Mouse (Mus musculus): ENCODE measurements around the gene Tnnt3. TPM values are rescaled to one million over a fixed set of nuclear protein-coding genes. Genes with fewer than 3 reads are reported as not detected.

Gene Tnnt3
- total and polyA plus RNA-seq, 2 experiments from 2014 or later: 1.3 to 3.1 TPM

- Histone ChIP-seq H3K9ac (replicated peaks; ENCODE audit: low read length) (no peak overlapping the region), H3K27me3 (ENCODE audit: insufficient read depth, low read length) (no peaks in the 10 kb centered on the region), H3K9me3 (ENCODE audit: low read length) (no peaks in the 10 kb centered on the region), H3K36me3 (ENCODE audit: insufficient read depth, low read length) (no peaks in the 10 kb centered on the region), H3K4me1 (ENCODE audit: insufficient read depth, low read length) (peaks cover 5% of the 10 kb centered on the region), H3K27ac (no peak overlapping the region), H3K4me3 (ENCODE audit: low read length) (no peak overlapping the region), H3K4me2 (ENCODE audit: low read depth, low read length) (no peak overlapping the region)
- DNase-seq (ENCODE audit: low spot score) (no peak), ATAC-seq (no peak)
- WGBS: 81% methylated on average over 5 of the region's 5 CpGs
- TF ChIP-seq CTCF (IDR thresholded peaks at IDR 0.05; ENCODE audit: low read depth): no peak
Measured at GRCm38 (mm10) chr7:142476271-142476670, 22.4 kb upstream of the Tnnt3 start.

GRCm38 (mm10) chr7:142476795-142477452, 21.7 kb upstream of the Tnnt3 start:
- ATAC-seq (no peak), DNase-seq (ENCODE audit: low spot score) (no peak)
- Histone ChIP-seq H3K27ac (no peak overlapping the region), H3K4me1 (ENCODE audit: insufficient read depth, low read length) (peaks cover 3% of the 10 kb centered on the region), H3K9me3 (ENCODE audit: low read length) (no peaks in the 10 kb centered on the region), H3K4me2 (ENCODE audit: low read depth, low read length) (no peak overlapping the region), H3K4me3 (ENCODE audit: low read length) (no peak overlapping the region), H3K9ac (replicated peaks; ENCODE audit: low read length) (no peak overlapping the region), H3K27me3 (ENCODE audit: insufficient read depth, low read length) (no peaks in the 10 kb centered on the region), H3K36me3 (ENCODE audit: insufficient read depth, low read length) (no peaks in the 10 kb centered on the region)
- 60% methylated on average over 13 of the region's 13 CpGs for WGBS
- TF ChIP-seq CTCF (IDR thresholded peaks at IDR 0.05; ENCODE audit: low read depth): no peak

- Histone ChIP-seq H3K36me3 (ENCODE audit: insufficient read depth, low read length) (no peaks in the 10 kb centered on the region), H3K9me3 (ENCODE audit: low read length) (no peaks in the 10 kb centered on the region), H3K27ac (no peak overlapping the region), H3K4me2 (ENCODE audit: low read depth, low read length) (no peak overlapping the region), H3K27me3 (ENCODE audit: insufficient read depth, low read length) (no peaks in the 10 kb centered on the region), H3K4me3 (ENCODE audit: low read length) (no peak overlapping the region), H3K4me1 (ENCODE audit: insufficient read depth, low read length) (no peaks in the 10 kb centered on the region; the same call in 1 of the 2 replicates), H3K9ac (replicated peaks; ENCODE audit: low read length) (no peak overlapping the region)
- no peak for ATAC-seq
- no peak for TF ChIP-seq CTCF (IDR thresholded peaks at IDR 0.05; ENCODE audit: low read depth)
- 92% methylated on average over 6 of the region's 6 CpGs for WGBS
- DNase-seq (ENCODE audit: low spot score): no peak
Measured at GRCm38 (mm10) chr7:142478001-142478400, 20.6 kb upstream of the Tnnt3 start.

GRCm38 (mm10) chr7:142478574-142478973, 20.1 kb upstream of the Tnnt3 start:
- Histone ChIP-seq H3K9me3 (ENCODE audit: low read length) (no peaks in the 10 kb centered on the region), H3K36me3 (ENCODE audit: insufficient read depth, low read length) (no peaks in the 10 kb centered on the region), H3K4me1 (ENCODE audit: insufficient read depth, low read length) (no peaks in the 10 kb centered on the region; the same call in 1 of the 2 replicates), H3K27ac (no peak overlapping the region), H3K4me3 (ENCODE audit: low read length) (no peak overlapping the region), H3K4me2 (ENCODE audit: low read depth, low read length) (no peak overlapping the region), H3K9ac (replicated peaks; ENCODE audit: low read length) (no peak overlapping the region), H3K27me3 (ENCODE audit: insufficient read depth, low read length) (no peaks in the 10 kb centered on the region)
- TF ChIP-seq CTCF (IDR thresholded peaks at IDR 0.05; ENCODE audit: low read depth): no peak
- DNase-seq (ENCODE audit: low spot score) (no peak), ATAC-seq (no peak)
- WGBS: 64% methylated on average over 2 of the region's 2 CpGs

GRCm38 (mm10) chr7:142479307-142479706, 19.3 kb upstream of the Tnnt3 start:
- TF ChIP-seq CTCF (IDR thresholded peaks at IDR 0.05; ENCODE audit: low read depth): no peak

GRCm38 (mm10) chr7:142479886-142480285, 18.8 kb upstream of the Tnnt3 start:
- Histone ChIP-seq H3K9me3 (ENCODE audit: low read length) (no peaks in the 10 kb centered on the region), H3K4me2 (ENCODE audit: low read depth, low read length) (no peak overlapping the region), H3K4me1 (ENCODE audit: insufficient read depth, low read length) (no peaks in the 10 kb centered on the region; the same call in 1 of the 2 replicates), H3K36me3 (ENCODE audit: insufficient read depth, low read length) (no peaks in the 10 kb centered on the region), H3K27me3 (ENCODE audit: insufficient read depth, low read length) (no peaks in the 10 kb centered on the region), H3K4me3 (ENCODE audit: low read length) (no peak overlapping the region), H3K27ac (no peak overlapping the region), H3K9ac (replicated peaks; ENCODE audit: low read length) (no peak overlapping the region)
- DNase-seq (ENCODE audit: low spot score) (no peak), ATAC-seq (no peak)
- 98% methylated on average over 3 of the region's 3 CpGs for WGBS
- no peak for TF ChIP-seq CTCF (IDR thresholded peaks at IDR 0.05; ENCODE audit: low read depth)

More at GRCm38 (mm10) chr7:142479307-142479706, 19.3 kb upstream of the Tnnt3 start:
- H3K4me3 ChIP-seq (ENCODE audit: low read length): no peak overlapping the region
- no peaks in the 10 kb centered on the region for H3K9me3 ChIP-seq (ENCODE audit: low read length)
- H3K27me3 ChIP-seq (ENCODE audit: insufficient read depth, low read length): no peaks in the 10 kb centered on the region
- no peaks in the 10 kb centered on the region for H3K36me3 ChIP-seq (ENCODE audit: insufficient read depth, low read length)
- no peak overlapping the region for H3K4me2 ChIP-seq (ENCODE audit: low read depth, low read length)
- ATAC-seq (no peak), DNase-seq (ENCODE audit: low spot score) (no peak)
- no peak overlapping the region for H3K9ac ChIP-seq (replicated peaks; ENCODE audit: low read length)
- H3K27ac ChIP-seq: no peak overlapping the region
- H3K4me1 ChIP-seq (ENCODE audit: insufficient read depth, low read length): no peaks in the 10 kb centered on the region; the same call in 1 of the 2 replicates

- H3K9ac ChIP-seq (replicated peaks; ENCODE audit: low read length): no peak overlapping the region
- H3K4me1 ChIP-seq (ENCODE audit: insufficient read depth, low read length): no peaks in the 10 kb centered on the region; the same call in 1 of the 2 replicates
- no peaks in the 10 kb centered on the region for H3K36me3 ChIP-seq (ENCODE audit: insufficient read depth, low read length)
- no peak overlapping the region for H3K4me3 ChIP-seq (ENCODE audit: low read length)
- ATAC-seq: no peak
- no peak for TF ChIP-seq CTCF (IDR thresholded peaks at IDR 0.05; ENCODE audit: low read depth)
- WGBS: 95% methylated on average over 3 of the region's 3 CpGs
- no peaks in the 10 kb centered on the region for H3K9me3 ChIP-seq (ENCODE audit: low read length)
- H3K27ac ChIP-seq: no peak overlapping the region
- H3K4me2 ChIP-seq (ENCODE audit: low read depth, low read length): no peak overlapping the region
- no peak for DNase-seq (ENCODE audit: low spot score)
- H3K27me3 ChIP-seq (ENCODE audit: insufficient read depth, low read length): no peaks in the 10 kb centered on the region
Measured at GRCm38 (mm10) chr7:142480661-142481060, 18.0 kb upstream of the Tnnt3 start.

All from hindbrain, postnatal 0 days (tissue).